7 mouse cellular contexts compared by ENCODE assay signal in the genomic region with DNA sequence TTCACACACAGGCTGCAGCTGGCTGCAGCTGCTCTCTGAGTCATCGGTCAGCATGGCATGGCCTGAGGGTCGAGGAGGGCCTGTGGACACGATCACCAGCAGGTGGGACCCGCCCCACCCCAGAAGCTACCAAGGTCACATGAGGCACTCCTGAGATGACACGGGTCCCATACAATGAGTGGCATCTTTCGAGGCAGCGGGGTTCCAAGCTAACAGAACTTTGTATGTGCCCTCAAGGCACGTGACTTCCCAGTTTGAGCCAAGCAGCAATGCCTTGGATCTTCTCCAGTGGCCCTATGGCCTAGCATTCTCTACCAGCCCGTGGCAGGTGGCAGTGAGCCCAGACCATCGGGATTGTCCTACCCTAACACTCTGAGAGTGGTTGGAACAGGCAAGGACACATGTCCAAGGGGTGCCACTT. TPM values are rescaled to one million over a fixed set of nuclear protein-coding genes. Genes with fewer than 3 reads are reported as not detected.
DNase-seq lines count a peak whose midpoint lies in the region; ATAC-seq and TF ChIP-seq lines count a peak whose summit lies in the region.

No protein-coding gene starts in this region.

- no peak overlapping the region for H3K4me3 ChIP-seq in kidney, adult 2 months (ENCODE audit: insufficient read depth, low read depth, low read length)
- no peak overlapping the region for H3K4me3 ChIP-seq in kidney, embryonic 16.5 days (ENCODE audit: low read length)
- no peak overlapping the region for H3K4me3 ChIP-seq in cerebellum, adult 2 months (replicated peaks; ENCODE audit: insufficient read depth, low read depth, low read length)
- H3K4me3 ChIP-seq in hindbrain, embryonic 16.5 days (ENCODE audit: low read length) = no peak overlapping the region

- 47% methylated on average over 10 of the region's 10 CpGs for WGBS in kidney, adult 2 months
- 89% methylated on average over 10 of the region's 10 CpGs for WGBS in kidney, embryonic 16.5 days
- 8% methylated on average over 10 of the region's 10 CpGs for WGBS in cerebellum, adult 2 months
- 67% methylated on average over 10 of the region's 10 CpGs for WGBS in hindbrain, embryonic 16.5 days

- H3K9me3 ChIP-seq in kidney, embryonic 16.5 days (ENCODE audit: low read length) = no peaks in the 10 kb centered on the region
- H3K9me3 ChIP-seq in hindbrain, embryonic 16.5 days (ENCODE audit: control insufficient read depth, low read length) = no peaks in the 10 kb centered on the region

- peaks cover 24% of the 10 kb centered on the region for H3K4me1 ChIP-seq in kidney, adult 2 months (ENCODE audit: control insufficient read depth, insufficient read depth, low read length)
- peaks cover 20% of the 10 kb centered on the region for H3K4me1 ChIP-seq in kidney, embryonic 16.5 days (ENCODE audit: insufficient read depth, low read length)
- peaks cover 63% of the 10 kb centered on the region for H3K4me1 ChIP-seq in cerebellum, adult 2 months (ENCODE audit: control insufficient read depth, insufficient read depth, low read length)
- H3K4me1 ChIP-seq in hindbrain, embryonic 16.5 days (ENCODE audit: control insufficient read depth, insufficient read depth, low read depth, low read length) = peaks cover 43% of the 10 kb centered on the region

- no peak for TF ChIP-seq POLR2A in kidney, adult 2 months (IDR thresholded peaks at IDR 0.05; ENCODE audit: low read depth, low read length)
- no peak for TF ChIP-seq POLR2A in cerebellum, adult 2 months (IDR thresholded peaks at IDR 0.05; ENCODE audit: borderline replicate concordance, insufficient read depth, low read length)

- DNase-seq in kidney, adult 2 months = peak; percentile 95
- DNase-seq in Muller cell, postnatal 12 days (ENCODE audit: inconsistent ontology term) = peak; percentile 85
- peak; percentile 89 to 94 for DNase-seq in cerebellum, adult 2 months
- DNase-seq in spleen, adult 18-20 months = no peak
- no peak for DNase-seq in urinary bladder, postnatal 25 days (ENCODE audit: low spot score)

- no peak for TF ChIP-seq CTCF in kidney, adult 2 months (conservative IDR thresholded peaks at IDR 0.05; ENCODE audit: insufficient read depth, insufficient read length, low read depth, low read length)
- no peak for TF ChIP-seq CTCF in cerebellum, adult 2 months (IDR thresholded peaks at IDR 0.05; ENCODE audit: borderline replicate concordance, insufficient read depth, low read depth, low read length)

- no peak overlapping the region for H3K9ac ChIP-seq in kidney, embryonic 16.5 days (replicated peaks; ENCODE audit: low read length)
- H3K9ac ChIP-seq in hindbrain, embryonic 16.5 days (ENCODE audit: low read depth, low read length) = no peak overlapping the region

- no peak overlapping the region for H3K4me2 ChIP-seq in kidney, embryonic 16.5 days (replicated peaks; ENCODE audit: low read depth, low read length)
- H3K4me2 ChIP-seq in hindbrain, embryonic 16.5 days (ENCODE audit: low read length) = no peak overlapping the region

- H3K27ac ChIP-seq in kidney, adult 2 months (ENCODE audit: insufficient read depth, low read depth, low read length) = no peak overlapping the region
- no peak overlapping the region for H3K27ac ChIP-seq in kidney, embryonic 16.5 days (ENCODE audit: low read length)
- peak overlapping the region; percentile 93 for H3K27ac ChIP-seq in cerebellum, adult 2 months (ENCODE audit: insufficient read depth, low read length)
- no peak overlapping the region for H3K27ac ChIP-seq in hindbrain, embryonic 16.5 days (ENCODE audit: low read depth, low read length)

- no peak for ATAC-seq in kidney, embryonic 16.5 days (ENCODE audit: low FRiP score, low TSS enrichment)
- peak; percentile 12; the same call in 1 of the 2 replicates for ATAC-seq in hindbrain, embryonic 16.5 days

- no peaks in the 10 kb centered on the region for H3K27me3 ChIP-seq in kidney, adult 2 months (replicated peaks; ENCODE audit: control insufficient read depth, insufficient read depth, low read length)
- no peaks in the 10 kb centered on the region for H3K27me3 ChIP-seq in kidney, embryonic 16.5 days (ENCODE audit: insufficient read depth, low read length)
- no peaks in the 10 kb centered on the region for H3K27me3 ChIP-seq in cerebellum, adult 2 months (ENCODE audit: control insufficient read depth, insufficient read depth, low read length)
- no peaks in the 10 kb centered on the region for H3K27me3 ChIP-seq in hindbrain, embryonic 16.5 days (replicated peaks; ENCODE audit: control insufficient read depth, insufficient read depth, low read length)

- H3K36me3 ChIP-seq in kidney, adult 2 months (ENCODE audit: control insufficient read depth, insufficient read depth, low read length) = no peaks in the 10 kb centered on the region
- peaks cover 14% of the 10 kb centered on the region for H3K36me3 ChIP-seq in kidney, embryonic 16.5 days (ENCODE audit: insufficient read depth, low read length)
- H3K36me3 ChIP-seq in hindbrain, embryonic 16.5 days (ENCODE audit: control insufficient read depth, insufficient read depth, low read length) = peaks cover 14% of the 10 kb centered on the region

RNA-seq across cellular contexts. Expression of a gene that starts 17.2 kb away (rescaled TPM):
- 37.6 and 46.4 TPM in 2 replicates for polyA plus RNA-seq in kidney, adult 2 months (2012; rRNA removed)
- polyA plus RNA-seq in kidney, embryonic 16.5 days (2015; fragmentation: Nextera tagmentation; extraction: Ambion mirVana) = 37.0 and 37.6 TPM in 2 replicates
- 193 and 194 TPM in 2 replicates for polyA plus RNA-seq in cerebellum, adult 2 months (2012; rRNA removed)
- 37.4 and 44.2 TPM in 2 replicates for polyA plus RNA-seq in hindbrain, embryonic 16.5 days (2015; fragmentation: Nextera tagmentation; extraction: Ambion mirVana)

RNA-seq across cellular contexts. Expression of a gene that starts 44.8 kb away (rescaled TPM):
- polyA plus RNA-seq in kidney, adult 2 months (2012; rRNA removed) = 32.2 and 34.4 TPM in 2 replicates
- polyA plus RNA-seq in kidney, embryonic 16.5 days (2015; fragmentation: Nextera tagmentation; extraction: Ambion mirVana) = 0.17 TPM in 1 of 2 replicates, not detected in the other
- polyA plus RNA-seq in cerebellum, adult 2 months (2012; rRNA removed) = not detected in 2 replicates
- polyA plus RNA-seq in hindbrain, embryonic 16.5 days (2015; fragmentation: Nextera tagmentation; extraction: Ambion mirVana) = not detected in 2 replicates

RNA-seq across cellular contexts. Expression of a gene that starts 49.8 kb away (rescaled TPM):
- 42.3 and 50.9 TPM in 2 replicates for polyA plus RNA-seq in kidney, adult 2 months (2012; rRNA removed)
- polyA plus RNA-seq in kidney, embryonic 16.5 days (2015; fragmentation: Nextera tagmentation; extraction: Ambion mirVana) = 217 and 219 TPM in 2 replicates
- 61.6 and 61.8 TPM in 2 replicates for polyA plus RNA-seq in cerebellum, adult 2 months (2012; rRNA removed)
- 130 and 145 TPM in 2 replicates for polyA plus RNA-seq in hindbrain, embryonic 16.5 days (2015; fragmentation: Nextera tagmentation; extraction: Ambion mirVana)

RNA-seq across cellular contexts. Expression of a gene that starts 49.9 kb away (rescaled TPM):
- polyA plus RNA-seq in kidney, adult 2 months (2012; rRNA removed) = 51.0 and 58.8 TPM in 2 replicates
- polyA plus RNA-seq in kidney, embryonic 16.5 days (2015; fragmentation: Nextera tagmentation; extraction: Ambion mirVana) = 100 and 111 TPM in 2 replicates
- polyA plus RNA-seq in cerebellum, adult 2 months (2012; rRNA removed) = 106 and 110 TPM in 2 replicates
- 152 and 160 TPM in 2 replicates for polyA plus RNA-seq in hindbrain, embryonic 16.5 days (2015; fragmentation: Nextera tagmentation; extraction: Ambion mirVana)

Comparison
In these comparisons a context has a peak if more than half of its experiments do, and no peak if none do; other contexts are left out.
1. RNA of a gene that starts 44.8 kb away (polyA plus RNA-seq): 32.2 to 34.4 TPM in kidney, adult 2 months; 0.17 TPM in kidney, embryonic 16.5 days, not detected in cerebellum, adult 2 months and not detected in hindbrain, embryonic 16.5 days; every median in the first group is over 10 times any median in the second.
2. DNase-seq: peak in kidney, adult 2 months (single experiment), Muller cell, postnatal 12 days (single experiment) and cerebellum, adult 2 months (2 of 2); none in spleen, adult 18-20 months (0 of 2) and urinary bladder, postnatal 25 days (single experiment).